Mouse (Mus musculus) lung, embryonic 14.5 days (tissue): ENCODE data around the gene Zp3. TPM values are rescaled to one million over a fixed set of nuclear protein-coding genes. Genes with fewer than 3 reads are reported as not detected.

ENCODE experiments used
- ATAC-seq: fragments of 200-750 bp; cut with Nextera tagmentation; 2 replicates; pipeline ENCODE4 v1.8.0; 2017; ENCODE audit warnings: mild to moderate bottlenecking, moderate TSS enrichment, moderate library complexity; ENCODE audit not compliant: insufficient read depth
- DNase-seq: peaks from one replicate; pipeline ENCODE4 v3.0.0-alpha.2; 2015
- H3K27ac ChIP-seq: fragments of 300-500 bp; sonication (generic); 2 replicates; pipeline ENCODE4 v1.5.1; 2014; ENCODE audit warnings: low read depth, mild to moderate bottlenecking, moderate library complexity
- H3K27me3 ChIP-seq: fragments of 300-500 bp; sonication (generic); 2 replicates; pipeline ENCODE4 v1.6.1; 2014; ENCODE audit warnings: low read length, control low read depth; ENCODE audit not compliant: insufficient read depth
- H3K36me3 ChIP-seq: fragments of 300-500 bp; sonication (generic); 2 replicates; pipeline ENCODE4 v1.6.1; 2014; ENCODE audit warnings: control low read depth; ENCODE audit not compliant: insufficient read depth
- H3K4me1 ChIP-seq: fragments of 300-500 bp; sonication (generic); 2 replicates; pipeline ENCODE4 v1.6.1; 2014; ENCODE audit warnings: antibody characterized with exemption, control low read depth; ENCODE audit not compliant: insufficient read depth
- H3K4me2 ChIP-seq: fragments of 300-500 bp; sonication (generic); 2 replicates; pipeline ENCODE4 v1.6.1; 2014; ENCODE audit warnings: mild to moderate bottlenecking
- H3K4me3 ChIP-seq: fragments of 300-500 bp; sonication (generic); 2 replicates; pipeline ENCODE4 v1.5.1; 2014; ENCODE audit warnings: low read depth, low read length
- H3K9ac ChIP-seq: fragments of 300-500 bp; sonication (generic); 2 replicates; pipeline ENCODE4 v1.6.1; 2014
- H3K9me3 ChIP-seq: fragments of 300-500 bp; sonication (generic); 2 replicates; pipeline ENCODE4 v1.6.1; 2016; ENCODE audit warnings: low read depth, low read length, control low read depth
- CTCF ChIP-seq: IDR thresholded peaks from 2 replicates; pipeline ENCODE4 v1.5.1; 2016; ENCODE audit warnings: antibody characterized with exemption, low read depth
- WGBS: fragments of 180-500 bp; shearing (Covaris S2); extraction: QIAGEN DNeasy Blood & Tissue Kit; methylation state at CpG from one replicate; pipeline ENCODE4 v1.1.7; 2014; 5-methylcytosine and 5-hydroxymethylcytosine counted together
- polyA plus RNA-seq: library from polyadenylated mRNA; unstranded; fragments of >200 nt; fragmentation: Nextera tagmentation; extraction: Ambion mirVana; gene quantifications from 2 replicates; pipeline ENCODE4 v1.2.1, GENCODE M21; 2014

The Zp3 gene
- polyA plus RNA-seq, 1 experiment from 2014 or later: not detected

DNA sequence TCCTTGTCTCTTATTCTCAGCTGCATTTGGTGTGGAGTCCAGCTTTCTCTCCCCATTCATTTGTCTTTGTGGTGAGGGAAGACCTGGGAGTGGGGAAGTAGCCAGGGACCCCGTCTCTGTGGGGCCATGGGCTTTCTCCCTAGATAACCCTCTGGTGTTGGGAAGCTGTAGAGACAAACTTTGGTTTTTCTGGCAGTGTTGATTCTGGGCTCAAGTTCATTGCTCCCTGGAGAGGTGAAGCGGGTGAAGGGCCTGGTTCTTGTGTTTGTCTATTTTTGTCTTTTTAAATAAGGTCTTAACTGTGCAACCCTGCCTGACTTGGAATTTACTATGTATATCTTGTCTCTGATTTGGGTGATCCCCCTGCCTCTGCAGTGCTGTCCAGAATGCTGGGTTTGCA is 38.8 kb downstream of the Zp3 start:
- H3K27me3 ChIP-seq: no peaks in the 10 kb centered on the region
- H3K4me1 ChIP-seq: no peaks in the 10 kb centered on the region
- no peak overlapping the region for H3K9ac ChIP-seq
- 73% methylated on average over 2 of the region's 2 CpGs for WGBS
- TF ChIP-seq CTCF: no peak
- no peaks in the 10 kb centered on the region for H3K9me3 ChIP-seq
- DNase-seq (no peak), ATAC-seq (no peak)
- no peak overlapping the region for H3K4me2 ChIP-seq
- H3K4me3 ChIP-seq: no peak overlapping the region
- H3K36me3 ChIP-seq: 0 out of 2 replicates have a peak, but pooled peaks cover 9% of the 10 kb centered on the region
- no peak overlapping the region for H3K27ac ChIP-seq

DNA sequence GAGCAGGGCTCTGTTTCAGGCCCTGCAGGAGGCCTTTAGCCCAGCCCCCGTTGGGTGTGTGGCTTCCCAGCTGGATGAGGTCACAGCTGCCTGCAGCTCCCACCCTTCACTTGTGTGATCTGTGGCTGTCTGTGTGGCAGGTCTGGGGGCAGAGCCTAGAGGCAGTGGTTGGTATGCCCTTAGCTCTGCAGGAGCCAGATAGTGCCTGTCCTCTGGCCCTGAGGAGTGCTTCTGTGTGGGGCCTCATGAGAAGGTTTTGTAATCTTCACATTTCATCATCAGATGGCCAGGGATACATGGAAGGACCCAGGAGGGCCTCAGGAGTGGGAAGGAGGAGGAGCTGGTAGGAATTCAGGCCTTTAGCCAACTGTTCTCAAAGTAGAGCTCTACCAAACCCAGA is 40.0 kb downstream of the Zp3 start:
- WGBS: 18% methylated on average over 1 of the region's 1 CpGs
- Histone ChIP-seq H3K4me2 (no peak overlapping the region), H3K9me3 (no peaks in the 10 kb centered on the region), H3K9ac (no peak overlapping the region), H3K4me1 (no peaks in the 10 kb centered on the region), H3K27me3 (no peaks in the 10 kb centered on the region), H3K4me3 (no peak overlapping the region), H3K36me3 (0 out of 2 replicates have a peak, but pooled peaks cover 3% of the 10 kb centered on the region), H3K27ac (no peak overlapping the region)
- TF ChIP-seq CTCF: no peak
- ATAC-seq (peak; percentile 42; the same call in 1 of the 2 replicates), DNase-seq (no peak)

DNA sequence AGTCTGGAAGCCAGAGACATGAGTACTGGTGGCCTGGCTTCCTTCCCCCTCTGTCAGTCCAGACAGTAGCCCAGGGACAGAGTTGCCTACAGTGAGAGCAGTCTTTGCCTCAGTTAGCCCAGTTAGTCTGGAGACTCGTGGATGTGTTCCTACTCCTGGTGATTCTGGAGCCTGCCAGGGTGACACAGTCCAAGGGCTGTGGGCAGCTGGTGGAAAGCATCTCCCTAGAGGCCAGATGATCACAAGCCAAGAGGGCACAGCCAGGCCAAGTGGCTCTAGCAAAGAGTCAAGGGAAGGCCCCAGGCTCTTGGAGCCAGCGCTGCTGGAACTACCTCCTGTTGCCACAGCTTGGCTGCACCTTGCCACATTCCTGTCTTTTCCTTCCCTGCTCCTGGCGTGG is 45.8 kb downstream of the Zp3 start:
- ATAC-seq (no peak), DNase-seq (no peak)
- no peaks in the 10 kb centered on the region for H3K27me3 ChIP-seq
- WGBS: 77% methylated on average over 3 of the region's 3 CpGs
- no peaks in the 10 kb centered on the region for H3K4me1 ChIP-seq
- H3K36me3 ChIP-seq: peaks cover 21% of the 10 kb centered on the region
- H3K27ac ChIP-seq: no peak overlapping the region
- TF ChIP-seq CTCF: no peak
- H3K4me3 ChIP-seq: no peak overlapping the region
- no peak overlapping the region for H3K4me2 ChIP-seq
- H3K9ac ChIP-seq: no peak overlapping the region
- H3K9me3 ChIP-seq: no peaks in the 10 kb centered on the region

DNA sequence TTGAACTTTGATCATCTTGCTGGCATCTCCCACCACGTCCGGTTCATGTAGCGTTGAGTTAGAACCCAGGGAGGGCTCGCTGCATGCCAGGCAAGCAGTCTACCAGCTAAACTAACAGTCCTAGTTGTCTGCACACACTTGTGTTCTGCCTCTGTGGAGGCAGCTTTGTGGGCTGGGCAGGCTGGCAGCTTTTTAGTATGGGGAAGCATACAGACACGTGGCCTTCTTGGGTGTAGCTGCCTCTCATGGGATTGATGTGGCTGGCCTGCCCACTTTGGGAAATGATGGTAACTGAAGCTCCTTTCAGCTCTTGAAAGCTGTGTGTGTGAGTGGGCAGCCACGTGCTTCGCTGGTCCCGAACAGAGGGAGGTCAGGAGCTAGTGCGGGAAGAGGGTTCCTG is 47.0 kb downstream of the Zp3 start:
- peaks cover 32% of the 10 kb centered on the region for H3K36me3 ChIP-seq

DNA sequence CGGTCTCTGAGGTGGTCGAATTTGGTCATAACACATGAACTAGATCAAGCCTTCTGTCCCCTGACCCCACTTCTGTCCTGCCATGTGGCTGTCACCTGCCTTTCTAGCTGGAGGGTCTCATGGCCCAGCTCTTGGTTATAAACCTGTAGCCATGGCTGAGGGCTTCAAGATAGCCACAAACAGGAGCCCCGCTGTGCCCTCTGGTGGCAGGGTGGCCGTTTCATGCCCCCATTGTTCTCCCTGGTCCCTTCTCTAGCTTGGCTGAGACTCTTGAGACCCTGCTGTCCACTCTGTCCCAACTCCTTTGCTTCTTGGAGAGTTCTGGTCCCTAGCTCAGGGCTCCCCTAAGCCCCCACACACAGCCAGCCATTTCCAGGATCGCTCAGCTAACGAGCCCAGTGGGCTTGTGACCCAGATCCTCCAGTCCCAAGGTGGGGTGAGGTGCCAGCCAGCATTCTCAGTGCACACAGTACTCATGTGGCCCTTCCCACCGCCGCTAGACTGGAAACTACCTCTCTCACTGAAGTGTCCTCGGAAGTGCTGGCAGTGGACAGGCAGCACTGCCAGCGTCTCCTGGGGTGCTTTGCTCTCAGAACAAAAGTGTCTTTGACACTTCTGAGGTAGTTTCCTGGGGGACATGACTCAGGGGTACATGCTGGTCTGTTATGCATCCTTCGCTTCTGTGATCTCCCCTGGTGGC is 47.9 kb downstream of the Zp3 start:
- Histone ChIP-seq H3K27me3 (no peaks in the 10 kb centered on the region), H3K4me2 (no peak overlapping the region), H3K4me3 (no peak overlapping the region), H3K9ac (no peak overlapping the region), H3K27ac (no peak overlapping the region), H3K9me3 (no peaks in the 10 kb centered on the region), H3K36me3 (peaks cover 41% of the 10 kb centered on the region), H3K4me1 (no peaks in the 10 kb centered on the region)
- no peak for DNase-seq
- WGBS: 75% methylated on average over 11 of the region's 11 CpGs
- 0 out of 2 replicates have a peak, but pooled peaks have one; percentile 24 for TF ChIP-seq CTCF
- no peak for ATAC-seq

More for the DNA sequence above, 47.0 kb downstream of the Zp3 start:
- H3K4me1 ChIP-seq: no peaks in the 10 kb centered on the region
- no peak overlapping the region for H3K27ac ChIP-seq
- no peaks in the 10 kb centered on the region for H3K9me3 ChIP-seq
- ATAC-seq (no peak), DNase-seq (no peak)
- no peaks in the 10 kb centered on the region for H3K27me3 ChIP-seq
- no peak for TF ChIP-seq CTCF
- H3K9ac ChIP-seq: no peak overlapping the region
- 90% methylated on average over 9 of the region's 9 CpGs for WGBS
- no peak overlapping the region for H3K4me2 ChIP-seq
- no peak overlapping the region for H3K4me3 ChIP-seq

DNA sequence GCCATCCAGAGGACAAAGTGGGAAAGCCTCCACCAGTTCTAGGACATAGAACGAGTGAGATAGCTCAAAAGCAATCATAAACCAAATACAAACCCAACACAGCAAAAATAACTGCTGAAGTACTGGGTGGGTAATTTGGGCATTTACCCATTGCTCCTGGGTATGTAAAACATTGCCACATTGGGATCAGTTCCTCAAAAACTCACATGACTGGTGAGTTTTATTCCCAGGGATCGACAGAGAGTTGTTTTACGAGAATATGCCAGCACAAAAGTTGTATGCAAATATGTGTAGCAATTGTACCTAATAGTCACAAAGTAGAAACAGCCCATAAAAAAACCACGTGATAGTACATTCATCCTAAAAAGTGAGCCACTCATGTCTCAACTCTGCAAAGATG is 55.0 kb downstream of the Zp3 start:
- TF ChIP-seq CTCF: no peak

DNA sequence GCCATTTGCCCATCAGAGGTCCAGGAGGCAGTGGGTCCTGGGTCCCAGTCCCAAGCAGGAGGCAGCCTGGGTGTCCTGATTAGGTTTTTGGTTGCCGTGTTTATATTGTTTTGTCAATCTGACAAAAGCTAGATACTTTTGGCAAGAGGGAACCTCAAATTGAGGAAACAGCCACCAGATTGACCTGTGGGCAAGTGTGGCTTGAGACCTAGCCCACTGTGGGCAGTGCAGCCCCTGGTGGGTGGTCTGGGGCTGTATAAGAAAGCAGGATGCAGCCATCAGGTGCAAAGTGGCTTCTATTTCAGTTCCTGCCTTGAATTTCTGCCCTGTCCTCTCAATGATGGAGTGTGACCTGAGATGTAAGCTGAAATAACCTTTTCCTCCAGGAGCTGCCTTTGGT is 55.4 kb downstream of the Zp3 start:
- Histone ChIP-seq H3K4me1 (no peaks in the 10 kb centered on the region), H3K4me2 (no peak overlapping the region), H3K9ac (no peak overlapping the region), H3K27me3 (no peaks in the 10 kb centered on the region), H3K27ac (no peak overlapping the region), H3K9me3 (no peaks in the 10 kb centered on the region), H3K4me3 (no peak overlapping the region), H3K36me3 (peaks cover 25% of the 10 kb centered on the region)
- no peak for TF ChIP-seq CTCF
- DNase-seq (no peak), ATAC-seq (no peak)
- WGBS: 78% methylated on average over 1 of the region's 1 CpGs

More for the DNA sequence above, 55.0 kb downstream of the Zp3 start:
- ATAC-seq (no peak), DNase-seq (no peak)
- Histone ChIP-seq H3K27ac (no peak overlapping the region), H3K9me3 (no peaks in the 10 kb centered on the region), H3K4me3 (no peak overlapping the region), H3K36me3 (peaks cover 29% of the 10 kb centered on the region), H3K27me3 (no peaks in the 10 kb centered on the region), H3K9ac (no peak overlapping the region), H3K4me2 (no peak overlapping the region), H3K4me1 (no peaks in the 10 kb centered on the region)
- 79% methylated on average over 4 of the region's 4 CpGs for WGBS
